Comparison of ENCODE assay signal across 28 mouse cellular contexts in the genomic region with DNA sequence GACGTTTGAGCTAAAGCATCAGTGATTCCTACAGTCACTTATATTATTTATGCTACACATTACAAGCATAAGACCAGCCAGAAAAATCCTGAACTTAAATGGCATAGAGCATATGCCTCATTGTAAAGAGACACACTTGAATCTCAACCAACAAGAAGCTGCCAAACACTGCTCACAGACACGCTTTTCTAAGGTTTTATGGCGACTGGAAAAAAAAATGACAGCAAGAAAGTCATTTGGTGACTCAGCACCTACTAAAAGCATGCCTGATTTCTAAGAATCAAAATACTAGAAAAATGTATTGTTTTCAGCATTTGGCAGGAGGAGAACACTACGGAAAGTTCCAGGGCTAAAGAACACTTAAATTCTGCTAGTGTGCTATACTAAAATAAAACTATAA.
"Had no signal": no experiment of that assay in that cellular context is flagged by ENCODE, and none has a peak within 500 bp of the region (broad histone marks: within the 10 kb centered on the region; RNA-seq: fewer than 3 reads in every experiment).

No protein-coding gene starts in this region.

- ATAC-seq: hindbrain, postnatal 0 days; intestine, embryonic 16.5 days; liver, embryonic 12.5 days had no signal

- DNase-seq: gastrocnemius, adult 2 months; gastrocnemius, postnatal 14 days; gastrocnemius, postnatal 36 days; heart, adult 11 months; heart, adult 2 months; heart, postnatal 14 days; heart, postnatal 36 days; kidney, adult 11 months; kidney, adult 2 months; kidney, adult 9 months; kidney, postnatal 10 days; kidney, postnatal 25 days; kidney, postnatal 4 days; layer of hippocampus, postnatal 36 days; left cerebral cortex, postnatal 4 days had no signal

- H3K4me1 ChIP-seq: heart, embryonic 13.5 days; heart, embryonic 15.5 days; hindbrain, embryonic 13.5 days; hindbrain, embryonic 15.5 days; kidney, embryonic 15.5 days; limb, embryonic 13.5 days; limb, embryonic 15.5 days; liver, embryonic 12.5 days had no signal

- H3K27ac ChIP-seq: gastrocnemius, adult 2 months; heart, adult 2 months; heart, embryonic 13.5 days; heart, embryonic 15.5 days; hindbrain, embryonic 13.5 days; hindbrain, embryonic 15.5 days; hindbrain, postnatal 0 days; kidney, embryonic 15.5 days; layer of hippocampus, adult 2 months; limb, embryonic 13.5 days; limb, embryonic 15.5 days; liver, embryonic 12.5 days; liver, embryonic 14.5 days had no signal

- H3K36me3 ChIP-seq: heart, embryonic 15.5 days; hindbrain, embryonic 13.5 days; hindbrain, embryonic 15.5 days had no signal

- H3K4me3 ChIP-seq: gastrocnemius, adult 2 months; heart, adult 2 months; heart, embryonic 13.5 days; heart, embryonic 15.5 days; hindbrain, embryonic 13.5 days; hindbrain, embryonic 15.5 days; kidney, embryonic 15.5 days; layer of hippocampus, adult 2 months; limb, embryonic 13.5 days; limb, embryonic 15.5 days; liver, embryonic 12.5 days had no signal

- H3K9ac ChIP-seq: heart, embryonic 13.5 days; heart, embryonic 15.5 days; hindbrain, embryonic 13.5 days; hindbrain, embryonic 15.5 days; kidney, embryonic 15.5 days; limb, embryonic 13.5 days; limb, embryonic 15.5 days; liver, embryonic 12.5 days; liver, embryonic 14.5 days had no signal

- H3K27me3 ChIP-seq: heart, embryonic 13.5 days; heart, embryonic 15.5 days; hindbrain, embryonic 13.5 days; hindbrain, embryonic 15.5 days; kidney, embryonic 15.5 days; limb, embryonic 13.5 days; limb, embryonic 15.5 days; liver, embryonic 12.5 days had no signal

- H3K9me3 ChIP-seq: heart, embryonic 13.5 days; heart, embryonic 15.5 days; hindbrain, embryonic 13.5 days; hindbrain, embryonic 15.5 days; kidney, embryonic 15.5 days; limb, embryonic 13.5 days; limb, embryonic 15.5 days; liver, embryonic 12.5 days had no signal

- H3K4me2 ChIP-seq: heart, embryonic 11.5 days; heart, embryonic 13.5 days; heart, embryonic 15.5 days; hindbrain, embryonic 13.5 days; hindbrain, embryonic 15.5 days; kidney, embryonic 15.5 days; limb, embryonic 13.5 days; limb, embryonic 15.5 days; liver, embryonic 12.5 days had no signal
